Mouse (Mus musculus): ENCODE results near the gene 3830403N18Rik. TPM values are rescaled to one million over a fixed set of nuclear protein-coding genes. Genes with fewer than 3 reads are reported as not detected.
"Not testable (repeated sequence)": the region's sequence is repeated elsewhere in the genome, so short reads cannot be mapped to it uniquely, and the experiment has no call there.

Gene 3830403N18Rik
- polyA plus RNA-seq (2021) = 1.1 TPM

GRCm38 (mm10) chrX:56136336-56136909 is at the start of gene 3830403N18Rik:
TSS of gene 3830403N18Rik (plus strand) at chrX:56136572.
- CTCF ChIA-PET; POLR2A ChIA-PET; H3K27me3 ChIP-seq; ATAC-seq; in situ Hi-C loops (cut with MboI; ENCODE audit: low pct_unique_long_range_greater_than_20kb); DNase-seq (ENCODE audit: low read depth, low spot score): not testable (repeated sequence)

- CTCF ChIA-PET = no interaction called here
- POLR2A ChIA-PET = no interaction called here
- ATAC-seq (no peak), DNase-seq (ENCODE audit: low read depth, low spot score) (no peak)
- in situ Hi-C loops (cut with MboI; ENCODE audit: low pct_unique_long_range_greater_than_20kb) = no loop called here
- H3K27me3 ChIP-seq = no peaks in the 10 kb centered on the region
- no peak for TF ChIP-seq CTCF (IDR thresholded peaks at IDR 0.05)
Observed at GRCm38 (mm10) chrX:56151396-56151795, 15.0 kb downstream of the 3830403N18Rik start.

DNA sequence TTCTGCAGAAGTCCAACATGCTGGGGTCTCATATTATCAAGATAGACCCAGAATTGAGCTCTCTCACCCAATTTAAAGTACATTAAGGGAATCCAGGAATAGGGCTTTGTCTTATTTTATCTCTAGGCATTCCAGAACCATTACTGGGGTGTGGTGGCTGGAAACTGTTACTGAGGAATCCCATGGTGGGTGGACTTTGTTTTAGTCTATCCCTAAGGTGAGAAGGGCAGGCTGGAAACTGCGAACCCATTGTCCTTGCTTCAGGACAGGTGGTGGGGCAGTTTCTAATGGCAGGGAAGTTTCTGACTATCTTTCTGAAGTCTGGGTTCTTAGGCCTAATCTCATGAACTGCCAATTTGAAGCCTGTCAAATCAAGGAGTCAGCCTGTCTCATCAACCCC is 50.1 kb downstream of the 3830403N18Rik start:
- ATAC-seq; in situ Hi-C loops (cut with MboI; ENCODE audit: low pct_unique_long_range_greater_than_20kb); H3K27me3 ChIP-seq; DNase-seq (ENCODE audit: low read depth, low spot score); POLR2A ChIA-PET; CTCF ChIA-PET: not testable (repeated sequence)

Other genes starting within 250 kb of the 3830403N18Rik start
- gene Gm773, start 76.3 kb downstream of the 3830403N18Rik start, polyA plus RNA-seq (2021) = not detected
- 6.8 TPM for gene Zfp449, start 209.8 kb downstream of the 3830403N18Rik start, polyA plus RNA-seq (2021)
- gene Smim10l2a, start 238.0 kb downstream of the 3830403N18Rik start, polyA plus RNA-seq (2021) = 0.46 TPM